Mouse (Mus musculus): ENCODE data around the gene Tmem178b.

Tmem178b gene

GRCm38 (mm10) chr6:40098498-40098897, 225.4 kb downstream of the Tmem178b start:
- DNase-seq, result no peak

GRCm38 (mm10) chr6:40101785-40102184, 228.7 kb downstream of the Tmem178b start:
- DNase-seq, result no peak

- no peak for DNase-seq
Observed at GRCm38 (mm10) chr6:40102863-40103262, 229.8 kb downstream of the Tmem178b start.

- no peak for DNase-seq
Observed at GRCm38 (mm10) chr6:40110029-40110428, 237.0 kb downstream of the Tmem178b start.

- DNase-seq, result no peak
Observed at GRCm38 (mm10) chr6:40110729-40111128, 237.7 kb downstream of the Tmem178b start.

GRCm38 (mm10) chr6:40112488-40112887, 239.4 kb downstream of the Tmem178b start:
- DNase-seq, result no peak

GRCm38 (mm10) chr6:40116225-40116624, 243.2 kb downstream of the Tmem178b start:
- DNase-seq, result no peak

- no peak for DNase-seq
Observed at GRCm38 (mm10) chr6:40120176-40120575, 247.1 kb downstream of the Tmem178b start.

GRCm38 (mm10) chr6:40121494-40121893, 248.4 kb downstream of the Tmem178b start:
- no peak for DNase-seq

- DNase-seq, result no peak
Observed at GRCm38 (mm10) chr6:40123070-40123690, 250.1 kb downstream of the Tmem178b start.

- DNase-seq, result no peak
Observed at GRCm38 (mm10) chr6:40123960-40124359, 250.9 kb downstream of the Tmem178b start.

GRCm38 (mm10) chr6:40128716-40129115, 255.6 kb downstream of the Tmem178b start:
- DNase-seq, result no peak

- DNase-seq, result no peak
Observed at GRCm38 (mm10) chr6:40131936-40132335, 258.9 kb downstream of the Tmem178b start.

- DNase-seq, result no peak
Observed at GRCm38 (mm10) chr6:40133436-40133835, 260.4 kb downstream of the Tmem178b start.

GRCm38 (mm10) chr6:40135716-40136115, 262.6 kb downstream of the Tmem178b start:
- DNase-seq, result no peak

GRCm38 (mm10) chr6:40137346-40137745, 264.3 kb downstream of the Tmem178b start:
- DNase-seq, result no peak

- DNase-seq, result no peak
Observed at GRCm38 (mm10) chr6:40137831-40138520, 264.9 kb downstream of the Tmem178b start.

GRCm38 (mm10) chr6:40142582-40142981, 269.5 kb downstream of the Tmem178b start:
- DNase-seq, result no peak

GRCm38 (mm10) chr6:40144371-40144770, 271.3 kb downstream of the Tmem178b start:
- DNase-seq, result no peak

GRCm38 (mm10) chr6:40145601-40146000, 272.5 kb downstream of the Tmem178b start:
- no peak for DNase-seq

GRCm38 (mm10) chr6:40152241-40152640, 279.2 kb downstream of the Tmem178b start:
- DNase-seq, result no peak

GRCm38 (mm10) chr6:40161381-40161780, 288.3 kb downstream of the Tmem178b start:
- DNase-seq, result no peak

GRCm38 (mm10) chr6:40173559-40173958, 300.5 kb downstream of the Tmem178b start:
- DNase-seq, result no peak

- no peak for DNase-seq
Observed at GRCm38 (mm10) chr6:40177870-40178269, 304.8 kb downstream of the Tmem178b start.

GRCm38 (mm10) chr6:40180551-40180950, 307.5 kb downstream of the Tmem178b start:
- DNase-seq, result no peak

Data from liver (tissue).